Mouse (Mus musculus): Measurements from ENCODE around the gene Metap1d. TPM values are rescaled to one million over a fixed set of nuclear protein-coding genes. Genes with fewer than 3 reads are reported as not detected.

The Metap1d gene
- total and polyA plus RNA-seq, 3 experiments, result 18.9 to 28.3 (median 21.5) TPM

- Histone ChIP-seq H3K27ac (ENCODE audit: insufficient read depth, low read depth) (no peak overlapping the region), H3K27me3 (replicated peaks) (no peaks in the 10 kb centered on the region), H3K9me3 (replicated peaks; ENCODE audit: low read length) (no peaks in the 10 kb centered on the region), H3K79me2 (replicated peaks; ENCODE audit: control insufficient read depth, extremely low read depth, insufficient read depth, poor library complexity, severe bottlenecking) (no peaks in the 10 kb centered on the region), H3K9ac (ENCODE audit: insufficient read depth, low read depth) (no peak overlapping the region), H3K36me3 (replicated peaks in 1 of 2; ENCODE audit: control insufficient read depth in 1 of 2, insufficient read depth in 1 of 2, low read length in 1 of 2) (peaks cover 4 to 15% of the 10 kb centered on the region in 2 experiments), H3K4me3 (replicated peaks in 1 of 3; ENCODE audit: low read depth in 2 of 3, low read length in 2 of 3, poor library complexity in 1 of 3) (no peak overlapping the region), H3K4me2 (ENCODE audit: insufficient read depth, low read depth, poor library complexity, severe bottlenecking) (0 out of 2 replicates have a peak overlapping the region, but pooled peaks have one; percentile 40), H3K4me1 (ENCODE audit: control insufficient read depth in 1 of 2, insufficient read depth in 2 of 2) (no peaks in the 10 kb centered on the region)
- in situ Hi-C loops (cut with MboI; ENCODE audit: low pct_ligation_motif_present, low pct_unique_long_range_greater_than_20kb, low sequenced_read_pairs), result no loop called here
- dilution Hi-C loops (cut with MboI; ENCODE audit: extremely low pct_ligation_motif_present, extremely low pct_unique_long_range_greater_than_20kb, low sequenced_read_pairs), result no loop called here
- no peak for DNase-seq (ENCODE audit: extremely low read depth)
- TF ChIP-seq POLR2AphosphoS2 (IDR thresholded peaks at IDR 0.05; ENCODE audit: low read depth, low read length) (no peak), NELFE (IDR thresholded peaks at IDR 0.05; ENCODE audit: low read depth, low read length) (no peak), UBTF (IDR thresholded peaks at IDR 0.05; ENCODE audit: low read depth, low read length) (no peak), E2F4 (IDR thresholded peaks at IDR 0.05; ENCODE audit: insufficient replicate concordance, low read depth, low read length) (no peak), RCOR1 (conservative IDR thresholded peaks at IDR 0.05; ENCODE audit: low read depth, low read length) (no peak), MYC (IDR thresholded peaks at IDR 0.05; ENCODE audit: low read depth, low read length) (no peak), USF1 (IDR thresholded peaks at IDR 0.05; ENCODE audit: low read depth, low read length) (no peak)
Measured at GRCm38 (mm10) chr2:71445536-71446196, 7.4 kb upstream of the Metap1d start.

DNA sequence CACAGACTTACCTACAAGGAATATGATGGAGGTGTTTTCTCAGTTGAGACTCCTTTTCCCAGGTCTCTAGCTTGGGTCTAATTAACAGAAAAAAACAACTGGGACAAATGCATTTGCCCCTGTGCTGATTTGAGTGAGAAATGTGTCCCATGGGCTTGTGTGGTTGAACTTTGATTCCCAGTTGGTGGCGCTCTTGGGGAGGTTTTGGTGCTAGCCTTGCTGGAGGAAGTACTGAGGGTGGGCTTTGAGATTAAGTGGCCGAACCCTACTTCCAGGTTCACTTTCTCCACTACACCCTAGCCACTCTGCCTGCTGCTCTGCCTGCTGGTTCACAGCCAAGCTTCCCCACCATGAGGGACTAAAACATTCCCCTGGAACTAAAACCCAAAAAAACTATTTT is 3.5 kb upstream of the Metap1d start:
- TF ChIP-seq RAD21 (IDR thresholded peaks at IDR 0.05; ENCODE audit: low read depth, low read length) (peak; percentile 55), SMC3 (IDR thresholded peaks at IDR 0.05; ENCODE audit: low read depth, low read length) (peak; percentile 45), POLR2A (IDR thresholded peaks at IDR 0.05; ENCODE audit: low read depth, low read length) (no peak), CTCF (conservative IDR thresholded peaks at IDR 0.05 in 1 of 2, IDR thresholded peaks at IDR 0.05 in 1 of 2; ENCODE audit: low read depth in 2 of 2, low read length in 2 of 2) (peak in 1 of 2 experiments; percentile 62; a peak in 2 of 4 replicates)
- in situ Hi-C loops (cut with MboI; ENCODE audit: low pct_ligation_motif_present, low pct_unique_long_range_greater_than_20kb, low sequenced_read_pairs) (no loop called here), dilution Hi-C loops (cut with MboI; ENCODE audit: extremely low pct_ligation_motif_present, extremely low pct_unique_long_range_greater_than_20kb, low sequenced_read_pairs) (no loop called here)
- Histone ChIP-seq H3K9me3 (replicated peaks; ENCODE audit: low read length) (no peaks in the 10 kb centered on the region), H3K4me2 (ENCODE audit: insufficient read depth, low read depth, poor library complexity, severe bottlenecking) (no peak overlapping the region), H3K4me1 (ENCODE audit: control insufficient read depth in 1 of 2, insufficient read depth in 2 of 2) (peaks cover 3 to 15% of the 10 kb centered on the region in 2 experiments), H3K27ac (ENCODE audit: insufficient read depth, low read depth) (no peak overlapping the region), H3K9ac (ENCODE audit: insufficient read depth, low read depth) (no peak overlapping the region), H3K79me2 (replicated peaks; ENCODE audit: control insufficient read depth, extremely low read depth, insufficient read depth, poor library complexity, severe bottlenecking) (peaks cover 1% of the 10 kb centered on the region; the same call in 1 of the 2 replicates), H3K36me3 (replicated peaks in 1 of 2; ENCODE audit: control insufficient read depth in 1 of 2, insufficient read depth in 1 of 2, low read length in 1 of 2) (no peaks in the 10 kb centered on the region), H3K27me3 (replicated peaks) (no peaks in the 10 kb centered on the region), H3K4me3 (replicated peaks in 1 of 3; ENCODE audit: low read depth in 2 of 3, low read length in 2 of 3, poor library complexity in 1 of 3) (no peak overlapping the region)
- DNase-seq (ENCODE audit: extremely low read depth), result peak; percentile 18

DNA sequence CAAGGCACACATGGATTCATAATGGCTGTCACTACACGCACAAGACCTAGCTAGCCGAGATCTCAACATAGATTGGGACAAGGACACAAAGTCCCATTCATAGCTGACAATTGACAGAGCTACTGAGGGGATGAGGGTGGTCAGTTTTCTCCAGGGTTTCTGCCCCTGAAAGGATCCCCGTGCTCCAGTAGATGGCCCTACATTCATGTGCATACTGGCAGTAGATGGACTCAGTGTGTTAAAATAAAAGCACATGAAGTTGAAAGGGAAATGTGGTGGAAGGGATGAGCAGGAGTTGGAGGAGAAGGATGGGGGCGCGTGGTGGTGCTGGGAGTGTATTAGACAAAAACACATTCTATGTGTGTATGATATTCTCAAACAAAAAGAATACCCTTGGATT is 1.3 kb upstream of the Metap1d start:
- Histone ChIP-seq H3K79me2 (replicated peaks; ENCODE audit: control insufficient read depth, extremely low read depth, insufficient read depth, poor library complexity, severe bottlenecking) (peaks cover 3% of the 10 kb centered on the region; the same call in 1 of the 2 replicates), H3K27ac (ENCODE audit: insufficient read depth, low read depth) (no peak overlapping the region), H3K36me3 (replicated peaks in 1 of 2; ENCODE audit: control insufficient read depth in 1 of 2, insufficient read depth in 1 of 2, low read length in 1 of 2) (peaks cover 0 to 3% of the 10 kb centered on the region in 2 experiments), H3K9me3 (replicated peaks; ENCODE audit: low read length) (no peaks in the 10 kb centered on the region), H3K4me3 (replicated peaks in 1 of 3; ENCODE audit: low read depth in 2 of 3, low read length in 2 of 3, poor library complexity in 1 of 3) (no peak overlapping the region), H3K27me3 (replicated peaks) (no peaks in the 10 kb centered on the region), H3K4me2 (ENCODE audit: insufficient read depth, low read depth, poor library complexity, severe bottlenecking) (no peak overlapping the region), H3K4me1 (ENCODE audit: control insufficient read depth in 1 of 2, insufficient read depth in 2 of 2) (peaks cover 3 to 16% of the 10 kb centered on the region in 2 experiments), H3K9ac (ENCODE audit: insufficient read depth, low read depth) (no peak overlapping the region)
- in situ Hi-C loops (cut with MboI; ENCODE audit: low pct_ligation_motif_present, low pct_unique_long_range_greater_than_20kb, low sequenced_read_pairs) (no loop called here), dilution Hi-C loops (cut with MboI; ENCODE audit: extremely low pct_ligation_motif_present, extremely low pct_unique_long_range_greater_than_20kb, low sequenced_read_pairs) (no loop called here)
- no peak for TF ChIP-seq UBTF (IDR thresholded peaks at IDR 0.05; ENCODE audit: low read depth, low read length)
- peak; percentile 49 for TF ChIP-seq RAD21 (IDR thresholded peaks at IDR 0.05; ENCODE audit: low read depth, low read length)
- TF ChIP-seq CTCF (conservative IDR thresholded peaks at IDR 0.05 in 1 of 2, IDR thresholded peaks at IDR 0.05 in 1 of 2; ENCODE audit: low read depth in 2 of 2, low read length in 2 of 2), result peak in 1 of 2 experiments; percentile 48; a peak in 2 of 4 replicates
- TF ChIP-seq SMC3 (IDR thresholded peaks at IDR 0.05; ENCODE audit: low read depth, low read length), result peak; percentile 32
- no peak for DNase-seq (ENCODE audit: extremely low read depth)

Measured in CH12.LX (cell line).